Mouse (Mus musculus) G1E (cell line): ENCODE results near the gene Prr15l.

Source experiments
- CTCF ChIP-seq: IDR thresholded peaks from 2 replicates; pipeline ENCODE4 v1.5.1; 2012; ENCODE audit warnings: low read depth, low read length, inconsistent platforms, mixed read lengths
- GATA1 ChIP-seq: IDR thresholded peaks from 2 replicates; pipeline ENCODE4 v1.6.1; 2012; ENCODE audit warnings: borderline replicate concordance, low read length, inconsistent platforms, mixed read lengths
- GATA2 ChIP-seq: IDR thresholded peaks from 2 replicates; pipeline ENCODE4 v1.6.1; 2012; ENCODE audit warnings: low read depth, low read length, inconsistent platforms, borderline replicate concordance
- POLR2AphosphoS5 ChIP-seq: IDR thresholded peaks from 2 replicates; pipeline ENCODE4 v1.6.1; 2012; ENCODE audit warnings: low read depth, low read length, inconsistent platforms; ENCODE audit not compliant: insufficient replicate concordance
- TAL1 ChIP-seq: conservative IDR thresholded peaks from 2 replicates; pipeline ENCODE4 v1.6.1; 2012; ENCODE audit warnings: low read depth, low read length, inconsistent platforms, mixed read lengths

DNA sequence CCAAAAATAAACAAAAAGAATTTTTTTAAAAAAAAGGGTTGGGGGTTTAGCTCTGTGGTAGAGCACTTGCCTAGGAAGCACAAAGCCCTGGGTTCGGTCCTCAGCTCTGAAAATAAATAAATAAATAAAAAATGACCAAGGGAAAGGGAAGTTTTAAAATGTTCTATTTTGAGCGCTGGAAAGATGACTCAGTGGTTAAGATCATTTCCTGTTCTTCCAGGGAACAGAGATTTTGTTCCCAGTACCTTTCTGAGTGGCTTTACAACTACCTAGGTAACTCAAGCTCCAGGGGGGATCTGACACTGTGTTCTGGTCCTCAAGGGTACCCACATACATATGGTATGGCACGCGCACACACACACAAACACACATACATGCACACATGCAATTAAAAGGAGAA, 32.0 kb upstream of the Prr15l start:
- TF ChIP-seq CTCF (no peak), GATA2 (no peak), GATA1 (no peak), TAL1 (no peak), POLR2AphosphoS5 (no peak)
